Mouse (Mus musculus) CH12.LX (cell line): ENCODE results near the gene U90926. TPM values are rescaled to one million over a fixed set of nuclear protein-coding genes. Genes with fewer than 3 reads are reported as not detected.

Experiments used
- DNase-seq: peaks from one replicate; pipeline ENCODE4 v3.0.0-alpha.2; 2013; ENCODE audit errors: extremely low read depth
- H3K27ac ChIP-seq: 2 replicates; pipeline ENCODE4 v1.5.1; 2012; ENCODE audit warnings: low read depth, mild to moderate bottlenecking, control low read depth, moderate library complexity; ENCODE audit not compliant: insufficient read depth
- H3K27me3 ChIP-seq: replicated peaks from 2 replicates; pipeline ENCODE3; 2012; ENCODE audit warnings: inconsistent platforms
- H3K36me3 ChIP-seq, 2 experiments: replicated peaks in 1 of 2; 2 replicates each; pipeline versions ENCODE3 to v1.6.1; 2012; ENCODE audit warnings: inconsistent platforms in 1 of 2, low read length in 1 of 2, mild to moderate bottlenecking in 1 of 2, mixed read lengths in 1 of 2, moderate library complexity in 1 of 2; ENCODE audit not compliant: control insufficient read depth in 1 of 2, insufficient read depth in 1 of 2
- H3K4me1 ChIP-seq, 2 experiments: 2 replicates each; pipeline ENCODE4 v1.6.1; 2012; ENCODE audit warnings: inconsistent platforms in 1 of 2, moderate library complexity in 1 of 2; ENCODE audit not compliant: insufficient read depth in 2 of 2, control insufficient read depth in 1 of 2
- H3K4me2 ChIP-seq: 2 replicates; pipeline ENCODE4 v1.6.1; 2012; ENCODE audit warnings: low read depth, mild to moderate bottlenecking, control low read depth; ENCODE audit not compliant: poor library complexity, insufficient read depth, severe bottlenecking
- H3K4me3 ChIP-seq, 3 experiments: fragments of 150-350 bp in 1 of 3; sonication (generic) in 1 of 3; replicated peaks in 1 of 3; 2 replicates each; pipeline versions ENCODE3 to v1.5.1; 2011 to 2012; ENCODE audit warnings: low read depth in 2 of 3, low read length in 2 of 3, mild to moderate bottlenecking in 2 of 3, moderate library complexity in 2 of 3, control low read depth in 1 of 3, improper control_type of control experiment in 1 of 3, inconsistent platforms in 1 of 3, mixed read lengths in 1 of 3; ENCODE audit not compliant: poor library complexity in 1 of 3
- H3K79me2 ChIP-seq: replicated peaks from 2 replicates; pipeline ENCODE4 v1.6.1; 2012; ENCODE audit warnings: mild to moderate bottlenecking, moderate library complexity; ENCODE audit not compliant: control insufficient read depth, poor library complexity, insufficient read depth, severe bottlenecking; ENCODE audit errors: extremely low read depth
- H3K9ac ChIP-seq: 2 replicates; pipeline ENCODE4 v1.6.1; 2012; ENCODE audit warnings: low read depth, mild to moderate bottlenecking, control low read depth, moderate library complexity; ENCODE audit not compliant: insufficient read depth
- H3K9me3 ChIP-seq: replicated peaks from 2 replicates; pipeline ENCODE3; 2012; ENCODE audit warnings: low read length, inconsistent platforms, mixed read lengths
- CTCF ChIP-seq, 2 experiments: IDR thresholded peaks in 1 of 2; conservative IDR thresholded peaks in 1 of 2; 2 replicates each; pipeline ENCODE4 v1.5.1; 2011 to 2012; ENCODE audit warnings: low read depth in 2 of 2, low read length in 2 of 2, improper control_type of control experiment in 1 of 2, inconsistent platforms in 1 of 2, mild to moderate bottlenecking in 1 of 2, moderate library complexity in 1 of 2
- IRF4 ChIP-seq: IDR thresholded peaks from 2 replicates; pipeline ENCODE4 v1.6.1; 2014; ENCODE audit warnings: low read depth, mild to moderate bottlenecking, inconsistent platforms, low read length, improper control_type of control experiment
- POLR2A ChIP-seq: IDR thresholded peaks from 2 replicates; pipeline ENCODE4 v1.6.1; 2011; ENCODE audit warnings: low read depth, mild to moderate bottlenecking, improper control_type of control experiment, low read length
- TBP ChIP-seq: conservative IDR thresholded peaks from 2 replicates; pipeline ENCODE4 v1.6.1; 2011; ENCODE audit warnings: low read depth, low read length, improper control_type of control experiment
- USF2 ChIP-seq: conservative IDR thresholded peaks from 2 replicates; pipeline ENCODE4 v1.6.1; 2011; ENCODE audit warnings: low read depth, low read length, improper control_type of control experiment
- ZC3H11A ChIP-seq: IDR thresholded peaks from 2 replicates; pipeline ENCODE4 v1.6.1; 2012; ENCODE audit warnings: low read depth, mild to moderate bottlenecking, inconsistent platforms, low read length, improper control_type of control experiment
- dilution Hi-C: fragments of 300-500 bp; cut with MboI; formaldehyde crosslinking; loops from 2 replicates; pipeline ENCODE4 v1.14.3; 2020; ENCODE audit warnings: low sequenced_read_pairs; ENCODE audit not compliant: extremely low pct_unique_long_range_greater_than_20kb, extremely low pct_ligation_motif_present
- in situ Hi-C: fragments of 300-500 bp; cut with MboI; formaldehyde crosslinking; loops from 3 replicates; pipeline ENCODE4 v1.14.3; 2019; ENCODE audit warnings: low sequenced_read_pairs, low pct_ligation_motif_present, low pct_unique_long_range_greater_than_20kb, mixed read lengths
- polyA plus RNA-seq: library from polyadenylated mRNA; unstranded; fragments of >175 nt; gene quantifications from 2 replicates; pipeline ENCODE4 v1.2.1, GENCODE M21; 2012; ENCODE audit warnings: low read depth; ENCODE audit not compliant: insufficient read length
- total RNA-seq, 2 experiments: library from RNA; depleted of rRNA; stranded (reverse); fragments of 300-350 nt in 1 of 2; fragments of >200 nt in 1 of 2; gene quantifications; 2 replicates each; pipeline ENCODE4 v1.2.3; 2012 to 2014

The U90926 gene
- total and polyA plus RNA-seq, 3 experiments = not detected

GRCm38 (mm10) chr5:92204162-92205036 is 10.8 kb downstream of the U90926 start:
- DNase-seq = no peak
- peaks cover 43 to 59% of the 10 kb centered on the region in 2 experiments for H3K36me3 ChIP-seq
- H3K27ac ChIP-seq = no peak overlapping the region
- H3K4me1 ChIP-seq = no peaks in the 10 kb centered on the region
- no peaks in the 10 kb centered on the region for H3K27me3 ChIP-seq
- in situ Hi-C loops (loop anchor here (5.0 kb wide), 1 partner anchor 33 kb away; no protein-coding TSS in a partner anchor), dilution Hi-C loops (no loop called here)
- H3K9me3 ChIP-seq = no peaks in the 10 kb centered on the region
- H3K79me2 ChIP-seq = no peaks in the 10 kb centered on the region
- no peak for TF ChIP-seq POLR2A
- no peak overlapping the region for H3K4me2 ChIP-seq
- no peak overlapping the region for H3K9ac ChIP-seq
- H3K4me3 ChIP-seq = no peak overlapping the region

- dilution Hi-C loops = no loop called here
- Histone ChIP-seq H3K36me3 (peaks cover 77 to 94% of the 10 kb centered on the region in 2 experiments), H3K79me2 (no peaks in the 10 kb centered on the region), H3K9me3 (no peaks in the 10 kb centered on the region), H3K9ac (no peak overlapping the region), H3K27me3 (no peaks in the 10 kb centered on the region), H3K4me2 (no peak overlapping the region), H3K27ac (no peak overlapping the region), H3K4me1 (no peaks in the 10 kb centered on the region), H3K4me3 (no peak overlapping the region)
- TF ChIP-seq USF2 (no peak), ZC3H11A (no peak), IRF4 (no peak)
- in situ Hi-C loops = no loop called here
- DNase-seq = no peak
Measured at GRCm38 (mm10) chr5:92198266-92198665, 16.9 kb downstream of the U90926 start.

GRCm38 (mm10) chr5:92196895-92197811 is 18.1 kb downstream of the U90926 start:
- Histone ChIP-seq H3K27me3 (no peaks in the 10 kb centered on the region), H3K79me2 (no peaks in the 10 kb centered on the region), H3K4me1 (peaks cover 0 to 7% of the 10 kb centered on the region in 2 experiments; a peak in 2 of 4 replicates), H3K9me3 (no peaks in the 10 kb centered on the region), H3K36me3 (peaks cover 78 to 95% of the 10 kb centered on the region in 2 experiments), H3K4me3 (no peak overlapping the region), H3K9ac (no peak overlapping the region), H3K4me2 (no peak overlapping the region), H3K27ac (no peak overlapping the region)
- DNase-seq = no peak
- TF ChIP-seq TBP (no peak), CTCF (conservative IDR thresholded peaks at IDR 0.05 in 1 of 2, IDR thresholded peaks at IDR 0.05 in 1 of 2; ENCODE audit: low read depth in 2 of 2, low read length in 2 of 2) (no peak)
- in situ Hi-C loops (no loop called here), dilution Hi-C loops (no loop called here)
